Mouse (Mus musculus) retina, postnatal 7 days (tissue): ENCODE measurements around the gene Rasl11b.

Experiments used
- DNase-seq: peaks from one replicate; pipeline ENCODE4 v3.0.0-alpha.2; 2012; ENCODE audit warnings: low read depth, low spot score

The Rasl11b gene

GRCm38 (mm10) chr5:74188076-74188475 lies 7.0 kb upstream of the Rasl11b start:
- no peak for DNase-seq

GRCm38 (mm10) chr5:74188886-74189285 lies 6.2 kb upstream of the Rasl11b start:
- no peak for DNase-seq

GRCm38 (mm10) chr5:74189484-74190160 lies 5.5 kb upstream of the Rasl11b start:
- DNase-seq, result no peak

GRCm38 (mm10) chr5:74190161-74190491 lies 5.0 kb upstream of the Rasl11b start:
- no peak for DNase-seq

- no peak for DNase-seq
Observed at GRCm38 (mm10) chr5:74190911-74191310, 4.2 kb upstream of the Rasl11b start.

- DNase-seq, result no peak
Observed at GRCm38 (mm10) chr5:74193008-74193407, 2.1 kb upstream of the Rasl11b start.

- DNase-seq, result no peak
Observed at GRCm38 (mm10) chr5:74193626-74194025, 1.5 kb upstream of the Rasl11b start.

- no peak for DNase-seq
Observed at GRCm38 (mm10) chr5:74194027-74194840, 852 bp upstream of the Rasl11b start.

GRCm38 (mm10) chr5:74195614-74196306 lies 674 bp downstream of the Rasl11b start:
- DNase-seq, result no peak

- DNase-seq, result no peak
Observed at GRCm38 (mm10) chr5:74196307-74196618, 1.2 kb downstream of the Rasl11b start.

GRCm38 (mm10) chr5:74197541-74198330 lies 2.6 kb downstream of the Rasl11b start:
- DNase-seq, result no peak

- DNase-seq, result no peak
Observed at GRCm38 (mm10) chr5:74198446-74198845, 3.4 kb downstream of the Rasl11b start.

- no peak for DNase-seq
Observed at GRCm38 (mm10) chr5:74199793-74200192, 4.7 kb downstream of the Rasl11b start.

GRCm38 (mm10) chr5:74200481-74200880 lies 5.4 kb downstream of the Rasl11b start:
- no peak for DNase-seq

- no peak for DNase-seq
Observed at GRCm38 (mm10) chr5:74201570-74202357, 6.7 kb downstream of the Rasl11b start.

GRCm38 (mm10) chr5:74202515-74202914 lies 7.4 kb downstream of the Rasl11b start:
- no peak for DNase-seq

- DNase-seq, result no peak
Observed at GRCm38 (mm10) chr5:74204465-74204864, 9.4 kb downstream of the Rasl11b start.

GRCm38 (mm10) chr5:74205509-74205908 lies 10.4 kb downstream of the Rasl11b start:
- DNase-seq, result no peak

GRCm38 (mm10) chr5:74206038-74206437 lies 11.0 kb downstream of the Rasl11b start:
- DNase-seq, result no peak

- DNase-seq, result no peak
Observed at GRCm38 (mm10) chr5:74206649-74207048, 11.6 kb downstream of the Rasl11b start.

GRCm38 (mm10) chr5:74207209-74207608 lies 12.1 kb downstream of the Rasl11b start:
- DNase-seq, result no peak
